Mouse (Mus musculus) kidney, embryonic 16.5 days (tissue): Measurements from ENCODE around the gene Ptgr2. TPM values are rescaled to one million over a fixed set of nuclear protein-coding genes. Genes with fewer than 3 reads are reported as not detected.
"Not testable (repeated sequence)": the region's sequence is repeated elsewhere in the genome, so short reads cannot be mapped to it uniquely, and the experiment has no call there.

Experiments
- ATAC-seq: fragments of 200-750 bp; cut with Nextera tagmentation; 2 replicates; pipeline ENCODE4 v1.8.0; 2017; ENCODE audit warnings: moderate TSS enrichment; ENCODE audit not compliant: low FRiP score, low TSS enrichment
- H3K27ac ChIP-seq: fragments of 300-500 bp; sonication (generic); 2 replicates; pipeline ENCODE4 v1.5.1; 2014; ENCODE audit warnings: low read length
- H3K27me3 ChIP-seq: fragments of 300-500 bp; sonication (generic); 2 replicates; pipeline ENCODE4 v1.6.1; 2014; ENCODE audit warnings: low read length, control low read depth, mixed read lengths; ENCODE audit not compliant: insufficient read depth
- H3K36me3 ChIP-seq: fragments of 300-500 bp; sonication (generic); 2 replicates; pipeline ENCODE4 v1.6.1; 2014; ENCODE audit warnings: low read length, control low read depth, mixed read lengths; ENCODE audit not compliant: insufficient read depth
- H3K4me1 ChIP-seq: fragments of 300-500 bp; sonication (generic); 2 replicates; pipeline ENCODE4 v1.6.1; 2014; ENCODE audit warnings: low read length, control low read depth, mixed read lengths; ENCODE audit not compliant: insufficient read depth
- H3K4me2 ChIP-seq: fragments of 300-500 bp; sonication (generic); replicated peaks from 2 replicates; pipeline ENCODE4 v1.6.1; 2014; ENCODE audit warnings: low read depth, low read length
- H3K4me3 ChIP-seq: fragments of 300-500 bp; sonication (generic); 2 replicates; pipeline ENCODE4 v1.5.1; 2014; ENCODE audit warnings: mild to moderate bottlenecking, low read length
- H3K9ac ChIP-seq: fragments of 300-500 bp; sonication (generic); replicated peaks from 2 replicates; pipeline ENCODE4 v1.6.1; 2014; ENCODE audit warnings: low read length
- H3K9me3 ChIP-seq: fragments of 300-500 bp; sonication (generic); 2 replicates; pipeline ENCODE4 v1.6.1; 2016; ENCODE audit warnings: low read length, control low read depth
- WGBS: fragments of 180-500 bp; shearing (Covaris S2); extraction: QIAGEN DNeasy Blood & Tissue Kit; methylation state at CpG from one replicate; pipeline ENCODE4 v1.1.7; 2014; 5-methylcytosine and 5-hydroxymethylcytosine counted together
- polyA plus RNA-seq: library from polyadenylated mRNA; unstranded; fragments of >200 nt; fragmentation: Nextera tagmentation; extraction: Ambion mirVana; gene quantifications from 2 replicates; pipeline ENCODE4 v1.2.1, GENCODE M21; 2015

Gene Ptgr2
- polyA plus RNA-seq = 32.5 and 34.8 TPM in 2 replicates

DNA sequence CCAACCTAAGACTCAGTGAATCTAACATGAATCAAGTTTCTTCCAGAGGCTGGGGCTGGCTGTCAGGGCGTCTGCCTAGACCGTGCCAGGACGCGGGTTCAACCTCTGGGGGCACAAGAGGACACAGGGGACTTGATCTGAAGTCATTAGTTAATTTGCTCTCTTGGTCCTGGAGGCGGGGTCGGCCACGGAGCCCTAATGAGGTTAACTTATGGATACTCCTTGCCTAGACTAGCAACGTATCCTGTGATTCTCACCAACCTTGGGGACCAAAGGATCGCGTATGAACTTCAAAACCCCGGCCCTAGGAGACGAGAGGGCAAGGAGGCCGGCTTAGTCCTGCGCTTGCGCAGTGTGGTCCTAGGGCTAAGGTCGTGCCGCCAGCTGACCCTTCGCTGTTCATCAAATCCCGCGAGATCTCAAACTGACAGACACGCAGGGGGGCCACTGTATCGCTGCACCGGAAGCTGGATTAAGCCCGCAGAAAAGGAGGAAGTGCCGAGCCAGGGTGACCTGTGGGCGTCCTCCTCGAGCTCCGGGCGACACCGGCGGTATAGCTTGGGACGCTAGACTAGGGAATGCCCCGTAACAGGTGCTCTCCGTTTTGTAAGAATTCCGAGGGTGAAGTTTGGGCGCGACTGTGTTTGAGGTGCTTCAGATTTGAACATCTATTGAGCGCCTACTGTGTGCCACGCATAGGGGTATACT is at the start of gene Ptgr2:
Ptgr2 (plus strand) TSS at position 348 of the 708 bp plus-strand sequence.
- H3K9ac ChIP-seq = peak within 1 kb of the TSS; percentile 70
- H3K4me3 ChIP-seq = peak within 1 kb of the TSS; percentile 56
- H3K4me2 ChIP-seq = peak within 1 kb of the TSS; percentile 67
- no peaks in the 10 kb centered on the region for H3K9me3 ChIP-seq
- ATAC-seq = peak; percentile 95
- no peaks in the 10 kb centered on the region for H3K27me3 ChIP-seq
- no peaks in the 10 kb centered on the region for H3K36me3 ChIP-seq
- under 1% methylated on average over 39 of the region's 39 CpGs for WGBS
- peak within 1 kb of the TSS; percentile 76 for H3K27ac ChIP-seq
- H3K4me1 ChIP-seq = no peaks in the 10 kb centered on the region

DNA sequence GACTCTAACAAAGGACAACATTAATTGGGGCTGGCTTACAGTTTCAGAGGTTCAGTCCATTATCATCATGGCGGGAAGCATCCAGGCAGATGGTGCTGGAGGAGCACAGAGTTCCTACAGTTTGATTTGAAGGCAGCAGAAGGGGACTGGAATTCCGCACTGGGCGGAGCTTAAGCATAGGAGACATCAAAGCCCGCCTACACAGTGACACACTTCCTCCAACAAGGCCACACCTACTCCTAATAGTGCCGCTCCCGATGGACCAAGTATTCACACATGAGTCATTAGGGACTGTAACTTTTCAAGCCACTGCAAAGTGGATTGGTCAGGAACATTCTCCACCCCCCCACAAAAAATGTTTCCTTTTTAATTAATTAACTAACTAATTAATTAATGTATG is 49.5 kb upstream of the Ptgr2 start:
- 90% methylated on average over 6 of the region's 6 CpGs for WGBS
- no peaks in the 10 kb centered on the region for H3K4me1 ChIP-seq
- no peak overlapping the region for H3K27ac ChIP-seq
- no peaks in the 10 kb centered on the region for H3K9me3 ChIP-seq
- H3K4me2 ChIP-seq = no peak overlapping the region
- H3K27me3 ChIP-seq = no peaks in the 10 kb centered on the region
- H3K4me3 ChIP-seq = no peak overlapping the region
- no peaks in the 10 kb centered on the region for H3K36me3 ChIP-seq
- ATAC-seq = no peak
- H3K9ac ChIP-seq = no peak overlapping the region

DNA sequence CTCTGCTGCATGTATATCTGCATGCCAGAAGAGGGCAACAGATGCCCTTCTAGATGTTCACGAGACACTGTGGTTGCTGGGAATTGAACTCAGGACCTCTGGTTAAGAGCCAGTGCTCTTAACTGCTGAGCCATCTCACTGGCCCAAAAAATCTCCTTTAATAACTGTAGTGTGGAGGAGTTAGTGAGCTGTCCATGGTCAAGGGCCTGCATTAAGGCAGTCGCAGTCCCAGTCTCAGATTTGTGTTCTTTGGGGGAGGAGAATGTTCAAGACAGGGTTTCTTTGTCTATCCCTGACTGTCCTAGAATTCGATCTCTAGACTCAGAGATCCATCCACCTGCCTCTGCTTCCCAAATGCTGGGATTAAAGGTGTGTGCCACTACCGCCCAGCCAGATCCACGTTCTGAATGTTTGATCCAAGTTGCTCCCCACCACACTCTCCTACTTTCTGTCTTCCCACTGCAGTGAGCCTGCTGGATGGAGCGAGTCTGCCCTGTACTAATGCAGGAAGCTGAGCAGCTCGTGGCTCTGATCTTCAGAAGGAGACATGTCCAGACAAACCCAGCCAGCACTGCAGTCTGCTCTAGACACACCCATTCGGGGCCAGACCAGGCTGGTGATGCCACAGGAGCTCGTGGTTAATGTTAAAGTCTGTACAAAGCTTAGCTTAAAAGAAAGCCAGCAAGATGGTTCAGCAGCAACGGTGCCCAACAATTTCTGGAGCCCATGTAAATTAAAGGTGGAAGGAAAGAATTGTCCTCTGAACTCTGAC is 48.9 kb upstream of the Ptgr2 start:
- ATAC-seq = no peak
- no peak overlapping the region for H3K4me2 ChIP-seq
- H3K27me3 ChIP-seq = no peaks in the 10 kb centered on the region
- no peak overlapping the region for H3K4me3 ChIP-seq
- no peaks in the 10 kb centered on the region for H3K4me1 ChIP-seq
- no peaks in the 10 kb centered on the region for H3K36me3 ChIP-seq
- no peak overlapping the region for H3K9ac ChIP-seq
- whole genome bisulfite sequencing = 82% methylated on average over 10 of the region's 10 CpGs
- no peak overlapping the region for H3K27ac ChIP-seq
- H3K9me3 ChIP-seq = no peaks in the 10 kb centered on the region

DNA sequence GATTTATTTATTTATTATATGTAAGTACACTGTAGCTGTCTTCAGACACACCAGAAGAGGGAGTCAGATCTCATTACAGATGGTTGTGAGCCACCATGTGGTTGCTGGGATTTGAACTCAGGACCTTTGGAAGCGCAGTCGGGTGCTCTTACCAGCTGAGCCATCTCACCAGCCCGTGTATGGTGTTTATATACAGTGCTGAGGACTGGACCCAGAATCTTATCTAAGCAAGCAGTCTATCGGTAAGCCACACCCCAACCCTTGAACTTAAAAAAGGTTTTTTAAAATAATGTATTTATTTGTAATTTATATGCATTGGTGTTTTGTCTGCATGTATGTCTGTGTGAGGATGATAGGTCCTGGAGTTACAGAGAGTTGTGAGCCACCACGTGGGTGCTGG is 48.0 kb upstream of the Ptgr2 start:
- H3K27ac ChIP-seq, H3K36me3 ChIP-seq, H3K4me1 ChIP-seq, H3K9ac ChIP-seq, H3K9me3 ChIP-seq, H3K4me3 ChIP-seq, H3K4me2 ChIP-seq, H3K27me3 ChIP-seq, ATAC-seq: not testable (repeated sequence)
- 85% methylated on average over 5 of the region's 5 CpGs for WGBS

DNA sequence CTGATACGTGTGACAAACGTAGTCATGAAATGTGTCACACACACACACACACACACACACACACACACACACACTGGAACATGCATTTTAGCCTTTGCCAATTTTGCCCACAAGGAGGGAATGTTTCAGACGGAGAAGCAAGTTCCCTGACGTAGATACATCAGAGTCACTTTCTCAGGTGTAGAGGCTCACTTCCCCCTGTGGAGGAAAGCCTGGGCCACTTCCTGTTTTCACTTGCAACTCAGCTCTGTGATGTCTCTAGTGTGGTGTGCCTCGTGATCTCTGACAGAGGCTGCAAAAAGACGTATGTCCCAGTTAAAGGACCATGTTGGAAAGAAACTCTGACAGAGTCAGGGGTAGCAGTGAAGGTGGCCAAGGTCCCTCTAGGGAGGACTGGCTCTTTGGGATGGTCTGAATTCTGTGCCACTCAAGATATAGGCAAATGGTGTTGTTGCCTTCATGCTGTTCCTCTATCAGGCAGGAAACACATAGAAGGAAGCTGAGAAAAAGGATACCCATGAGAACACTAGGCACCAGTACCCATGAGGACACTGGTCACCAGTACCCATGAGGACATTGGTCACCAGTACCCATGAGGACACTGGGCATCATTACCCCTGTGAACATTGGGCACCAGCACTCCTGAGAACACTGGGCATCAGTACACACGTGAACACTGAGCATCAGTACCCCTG is 41.8 kb upstream of the Ptgr2 start:
- Histone ChIP-seq H3K4me2 (no peak overlapping the region), H3K4me3 (no peak overlapping the region), H3K9ac (no peak overlapping the region), H3K4me1 (no peaks in the 10 kb centered on the region), H3K27ac (no peak overlapping the region), H3K36me3 (no peaks in the 10 kb centered on the region), H3K9me3 (no peaks in the 10 kb centered on the region), H3K27me3 (no peaks in the 10 kb centered on the region)
- ATAC-seq = no peak
- WGBS = 79% methylated on average over 7 of the region's 7 CpGs

DNA sequence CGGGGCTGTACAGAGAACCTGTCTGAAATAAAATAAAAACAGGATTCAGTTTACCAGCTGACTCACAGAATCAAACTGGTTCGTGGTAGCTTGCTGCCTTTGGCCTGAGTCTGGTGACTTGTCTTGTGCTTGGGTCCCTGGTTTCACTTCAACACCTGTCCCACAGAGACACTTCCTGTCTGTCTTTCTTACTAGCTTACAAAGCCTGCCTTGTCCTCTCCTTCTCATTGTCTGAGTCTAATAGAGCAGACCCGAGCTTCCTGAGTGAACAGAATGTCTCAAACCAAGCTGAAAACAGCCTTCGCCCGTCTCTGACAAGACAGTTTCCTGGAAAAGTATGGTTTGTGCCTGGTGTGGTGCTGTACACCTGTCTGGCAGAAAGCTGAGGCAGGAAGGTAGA is 39.3 kb upstream of the Ptgr2 start:
- Histone ChIP-seq H3K4me1 (no peaks in the 10 kb centered on the region), H3K27ac (no peak overlapping the region), H3K27me3 (no peaks in the 10 kb centered on the region), H3K9ac (no peak overlapping the region), H3K9me3 (no peaks in the 10 kb centered on the region), H3K36me3 (no peaks in the 10 kb centered on the region), H3K4me3 (no peak overlapping the region), H3K4me2 (no peak overlapping the region)
- 70% methylated on average over 5 of the region's 5 CpGs for WGBS
- ATAC-seq = no peak

DNA sequence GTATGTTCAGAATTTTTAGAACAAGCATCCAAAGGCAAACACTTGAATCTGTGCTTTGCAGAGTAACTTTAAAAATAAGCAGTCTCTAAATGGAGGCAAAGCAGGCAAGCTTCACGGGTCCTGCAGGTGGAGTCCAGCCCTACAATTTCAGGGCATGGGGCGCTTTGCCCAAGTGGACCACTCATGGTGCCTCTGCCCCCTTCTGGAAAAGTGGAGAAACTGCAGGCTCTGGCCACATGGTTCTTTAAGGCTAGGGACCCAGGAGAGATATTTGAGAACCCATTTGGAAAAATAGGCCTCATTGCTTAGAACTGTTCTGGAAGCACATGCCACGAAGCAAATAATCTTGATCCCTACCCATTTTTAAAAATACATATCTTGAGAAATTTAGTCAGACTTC is 35.8 kb upstream of the Ptgr2 start:
- Histone ChIP-seq H3K9me3 (no peaks in the 10 kb centered on the region), H3K4me3 (no peak overlapping the region), H3K36me3 (no peaks in the 10 kb centered on the region), H3K4me1 (no peaks in the 10 kb centered on the region), H3K4me2 (no peak overlapping the region), H3K27ac (no peak overlapping the region), H3K9ac (no peak overlapping the region), H3K27me3 (no peaks in the 10 kb centered on the region)
- 0 out of 2 replicates have a peak, but pooled peaks have one; percentile 54 for ATAC-seq
- 12% methylated on average over 3 of the region's 3 CpGs for WGBS

DNA sequence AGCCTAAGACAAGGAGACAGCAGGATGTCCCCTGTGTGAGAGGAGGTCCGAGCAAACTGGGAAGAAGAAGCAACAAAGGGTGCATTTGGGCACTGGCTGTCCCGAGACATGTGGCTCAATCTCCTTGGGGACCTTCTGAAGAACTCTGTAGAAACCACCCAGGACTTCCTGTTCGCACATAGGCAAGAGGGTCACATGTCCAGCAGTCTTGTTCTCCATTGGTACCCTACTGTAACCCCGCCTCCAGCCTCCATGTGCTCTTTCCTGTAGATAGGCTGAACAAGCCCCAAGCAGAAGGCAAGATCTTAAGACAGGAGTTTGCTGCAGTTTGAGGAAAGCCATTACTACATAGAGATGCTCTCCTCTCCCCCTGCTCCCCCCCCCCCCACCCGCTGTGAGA is 32.2 kb upstream of the Ptgr2 start:
- H3K4me1 ChIP-seq = no peaks in the 10 kb centered on the region
- 93% methylated on average over 5 of the region's 5 CpGs for WGBS
- no peak overlapping the region for H3K4me3 ChIP-seq
- no peaks in the 10 kb centered on the region for H3K36me3 ChIP-seq
- no peaks in the 10 kb centered on the region for H3K27me3 ChIP-seq
- H3K9ac ChIP-seq = no peak overlapping the region
- ATAC-seq = no peak
- no peaks in the 10 kb centered on the region for H3K9me3 ChIP-seq
- H3K4me2 ChIP-seq = no peak overlapping the region
- H3K27ac ChIP-seq = no peak overlapping the region

DNA sequence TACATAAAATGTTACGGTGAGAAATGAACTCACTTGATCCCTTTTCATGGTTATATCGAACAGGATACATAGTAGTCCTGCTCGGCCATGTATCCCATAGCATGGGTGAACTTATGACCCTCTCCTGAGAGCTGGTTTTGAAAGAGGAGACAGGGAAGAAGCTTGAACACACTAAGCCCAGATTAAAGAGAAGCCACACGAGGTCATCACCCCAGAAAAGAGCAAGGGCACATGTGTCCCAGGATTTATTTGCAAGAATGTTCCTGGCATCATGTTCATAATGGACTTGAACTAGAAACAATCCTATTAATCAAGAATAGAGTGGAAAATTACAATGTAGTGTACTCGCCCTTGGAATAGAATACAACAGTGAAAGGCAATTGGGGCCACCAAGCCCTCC is 30.1 kb upstream of the Ptgr2 start:
- H3K4me2 ChIP-seq = no peak overlapping the region

More for the DNA sequence above, 30.1 kb upstream of the Ptgr2 start:
- Histone ChIP-seq H3K4me3 (no peak overlapping the region), H3K4me1 (no peaks in the 10 kb centered on the region), H3K27ac (no peak overlapping the region), H3K9me3 (no peaks in the 10 kb centered on the region), H3K9ac (no peak overlapping the region), H3K36me3 (no peaks in the 10 kb centered on the region), H3K27me3 (no peaks in the 10 kb centered on the region)
- WGBS = 71% methylated on average over 5 of the region's 5 CpGs
- ATAC-seq = no peak
